Mouse (Mus musculus) liver, embryonic 15.5 days (tissue): ENCODE results near the gene Dnajc22. TPM values are rescaled to one million over a fixed set of nuclear protein-coding genes. Genes with fewer than 3 reads are reported as not detected.
"Not testable (repeated sequence)": the region's sequence is repeated elsewhere in the genome, so short reads cannot be mapped to it uniquely, and the experiment has no call there.

Experiments used
- ATAC-seq: fragments of 200-750 bp; cut with Nextera tagmentation; 2 replicates; pipeline ENCODE4 v1.8.0; 2017; ENCODE audit warnings: moderate number of reproducible peaks, mild to moderate bottlenecking, moderate library complexity; ENCODE audit not compliant: insufficient read depth
- H3K27ac ChIP-seq: fragments of 300-500 bp; sonication (generic); replicated peaks from 2 replicates; pipeline ENCODE4 v1.5.1; 2015; ENCODE audit warnings: mild to moderate bottlenecking, inconsistent platforms
- H3K27me3 ChIP-seq: fragments of 300-500 bp; sonication (generic); 2 replicates; pipeline ENCODE4 v1.6.1; 2015; ENCODE audit warnings: mild to moderate bottlenecking, inconsistent platforms
- H3K36me3 ChIP-seq: fragments of 300-500 bp; sonication (generic); replicated peaks from 2 replicates; pipeline ENCODE4 v1.6.1; 2015; ENCODE audit warnings: moderate library complexity, mild to moderate bottlenecking, inconsistent platforms
- H3K4me1 ChIP-seq: fragments of 300-500 bp; sonication (generic); replicated peaks from 2 replicates; pipeline ENCODE4 v1.6.1; 2015; ENCODE audit warnings: inconsistent platforms
- H3K4me2 ChIP-seq: fragments of 300-500 bp; sonication (generic); 2 replicates; pipeline ENCODE4 v1.6.1; 2015; ENCODE audit warnings: moderate library complexity, mild to moderate bottlenecking, inconsistent platforms
- H3K4me3 ChIP-seq: fragments of 300-500 bp; sonication (generic); replicated peaks from 2 replicates; pipeline ENCODE4 v1.5.1; 2015; ENCODE audit warnings: mild to moderate bottlenecking, inconsistent platforms
- H3K9ac ChIP-seq: fragments of 300-500 bp; sonication (generic); 2 replicates; pipeline ENCODE4 v1.6.1; 2015; ENCODE audit warnings: moderate library complexity, mild to moderate bottlenecking, inconsistent platforms
- H3K9me3 ChIP-seq: fragments of 300-500 bp; sonication (generic); replicated peaks from 2 replicates; pipeline ENCODE4 v1.6.1; 2016; ENCODE audit warnings: inconsistent platforms
- WGBS: fragments of 180-500 bp; shearing (Covaris S2); methylation state at CpG from one replicate; pipeline ENCODE4 v1.1.7; 2015; ENCODE audit warnings: mixed read lengths; ENCODE audit not compliant: insufficient replicate concordance; 5-methylcytosine and 5-hydroxymethylcytosine counted together
- polyA plus RNA-seq: library from polyadenylated mRNA; unstranded; fragments of >200 nt; fragmentation: Nextera tagmentation; extraction: Ambion mirVana; gene quantifications from 2 replicates; pipeline ENCODE4 v1.2.1, GENCODE M21; 2015

Gene Dnajc22
- polyA plus RNA-seq, 1 experiment from 2014 or later, result 18.1 TPM

GRCm38 (mm10) chr15:99074600-99075333 is 18.2 kb upstream of the Dnajc22 start:
- under 1% methylated on average over 44 of the region's 44 CpGs for WGBS
- H3K9ac ChIP-seq, result peak overlapping the region; percentile 86
- H3K27me3 ChIP-seq, result no peaks in the 10 kb centered on the region
- peak overlapping the region; percentile 86 for H3K4me3 ChIP-seq
- no peaks in the 10 kb centered on the region; the same call in 1 of the 2 replicates for H3K9me3 ChIP-seq
- peak overlapping the region; percentile 86 for H3K4me2 ChIP-seq
- H3K36me3 ChIP-seq, result peaks cover 27% of the 10 kb centered on the region
- ATAC-seq, result peak; percentile 90
- peaks cover 29% of the 10 kb centered on the region for H3K4me1 ChIP-seq
- H3K27ac ChIP-seq, result peak overlapping the region; percentile 94

DNA sequence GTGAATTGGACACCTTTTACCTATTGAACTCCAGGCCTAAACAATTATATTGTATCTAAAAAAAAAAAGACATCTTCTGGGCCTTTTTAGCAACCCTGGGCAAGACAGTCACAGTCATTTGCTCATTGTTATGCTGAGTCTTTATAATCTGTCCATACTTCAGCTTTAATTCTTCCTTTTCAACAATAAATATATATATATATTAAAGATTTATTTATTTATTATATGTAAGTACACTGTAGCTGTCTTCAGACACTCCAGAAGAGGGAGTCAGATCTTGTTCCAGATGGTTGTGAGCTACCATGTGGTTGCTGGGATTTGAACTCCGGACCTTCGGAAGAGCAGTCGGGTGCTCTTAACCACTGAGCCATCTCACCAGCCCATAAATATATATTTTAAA is 17.0 kb upstream of the Dnajc22 start:
- ATAC-seq, H3K27ac ChIP-seq, H3K9me3 ChIP-seq, H3K27me3 ChIP-seq: not testable (repeated sequence)
- Histone ChIP-seq H3K4me3 (peak overlapping the region; percentile 86), H3K36me3 (peaks cover 38% of the 10 kb centered on the region), H3K9ac (peak overlapping the region; percentile 86), H3K4me1 (peaks cover 29% of the 10 kb centered on the region), H3K4me2 (peak overlapping the region; percentile 86)
- WGBS, result 89% methylated on average over 3 of the region's 3 CpGs

DNA sequence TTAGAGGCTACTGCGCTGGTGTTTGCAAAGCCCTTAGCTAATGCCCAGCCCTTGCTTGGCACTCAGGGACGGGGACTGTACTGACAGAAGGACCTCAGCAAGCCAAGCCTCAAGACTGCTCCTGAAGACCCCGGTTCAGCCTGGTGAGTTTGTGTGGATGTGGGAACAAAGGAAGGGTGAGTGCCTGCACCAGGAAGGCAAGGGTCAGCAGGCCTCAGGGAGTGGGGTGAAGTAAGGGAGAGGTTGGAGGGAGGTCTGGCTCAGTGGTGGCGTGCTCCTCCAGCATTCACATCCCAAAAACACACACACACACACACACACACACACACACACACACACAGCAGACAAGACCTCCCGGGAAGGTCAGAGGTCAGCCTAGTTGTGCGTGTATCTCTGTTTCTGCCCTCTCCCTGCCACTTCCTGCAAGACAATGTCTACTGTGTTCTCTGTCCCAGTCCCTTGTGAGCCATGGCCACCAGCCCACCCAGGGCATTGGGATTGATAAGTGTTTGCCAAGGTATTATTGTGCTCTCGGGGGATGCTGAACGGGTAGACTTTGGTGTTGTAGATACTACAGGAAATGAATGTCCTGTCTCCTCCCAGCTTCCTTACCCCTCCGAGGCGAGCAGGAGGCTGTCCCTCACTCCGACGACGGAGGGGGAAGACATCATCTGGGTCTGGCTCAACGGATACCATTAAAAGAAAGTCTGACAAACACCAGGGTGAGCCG is 14.6 kb upstream of the Dnajc22 start:
- no peak overlapping the region for H3K4me2 ChIP-seq
- 75% methylated on average over 15 of the region's 15 CpGs for WGBS
- H3K36me3 ChIP-seq, result peaks cover 60% of the 10 kb centered on the region

DNA sequence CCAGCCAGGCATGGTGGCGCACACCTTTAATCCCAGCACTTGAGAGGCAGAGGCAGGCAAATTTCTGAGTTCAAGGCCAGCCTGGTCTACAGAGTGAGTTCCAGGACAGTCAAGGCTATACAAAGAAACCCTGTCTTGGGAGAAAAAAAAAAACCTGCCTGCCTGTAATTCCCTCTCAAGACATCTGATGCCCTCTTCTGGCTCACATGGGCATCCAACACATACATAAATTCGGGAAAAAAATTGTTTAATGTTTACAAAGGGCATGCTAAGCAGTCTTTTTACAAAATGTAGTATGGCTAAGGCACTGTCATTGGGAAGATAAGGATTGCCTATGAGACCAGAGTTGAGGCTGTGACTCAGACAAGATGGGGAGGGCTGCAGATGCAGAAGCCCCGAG is 13.2 kb upstream of the Dnajc22 start:
- Histone ChIP-seq H3K9ac (no peak overlapping the region), H3K4me3 (no peak overlapping the region), H3K9me3 (no peaks in the 10 kb centered on the region), H3K4me2 (no peak overlapping the region), H3K27me3 (peaks cover 18% of the 10 kb centered on the region), H3K36me3 (peaks cover 62% of the 10 kb centered on the region), H3K4me1 (peaks cover 37% of the 10 kb centered on the region), H3K27ac (no peak overlapping the region)
- 73% methylated on average over 3 of the region's 3 CpGs for WGBS
- ATAC-seq, result no peak

More for the DNA sequence above, 14.6 kb upstream of the Dnajc22 start:
- Histone ChIP-seq H3K4me3 (no peak overlapping the region), H3K9me3 (no peaks in the 10 kb centered on the region), H3K4me1 (peaks cover 33% of the 10 kb centered on the region), H3K9ac (no peak overlapping the region), H3K27ac (no peak overlapping the region), H3K27me3 (peaks cover 3% of the 10 kb centered on the region; the same call in 1 of the 2 replicates)
- ATAC-seq, result no peak

- peaks cover 52% of the 10 kb centered on the region for H3K36me3 ChIP-seq
These were observed 10.6 kb upstream of the Dnajc22 start for GRCm38 (mm10) chr15:99082322-99082721.

DNA sequence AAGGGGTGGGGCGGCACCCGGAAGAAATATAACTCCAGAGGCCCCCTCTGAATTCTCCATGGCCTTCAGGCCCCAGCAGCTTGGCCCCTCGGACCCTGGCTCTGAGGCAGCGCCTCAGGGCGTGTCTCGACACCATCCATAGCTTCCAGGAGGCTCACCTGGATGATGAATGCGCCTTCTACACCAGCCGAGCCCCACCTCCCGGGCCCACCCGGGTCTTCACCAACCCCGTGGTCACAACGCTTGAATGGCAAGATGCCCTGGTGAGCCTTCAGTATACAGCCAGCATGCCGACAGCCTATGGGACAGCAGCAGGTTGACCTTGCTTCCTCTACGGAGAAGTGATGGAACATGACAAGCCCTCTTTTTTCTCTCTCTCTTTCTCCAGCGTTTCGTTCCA is 10.1 kb upstream of the Dnajc22 start:
- Histone ChIP-seq H3K4me2 (no peak overlapping the region), H3K27me3 (peaks cover 48% of the 10 kb centered on the region), H3K9ac (no peak overlapping the region), H3K27ac (no peak overlapping the region), H3K4me3 (no peak overlapping the region), H3K9me3 (no peaks in the 10 kb centered on the region), H3K36me3 (peaks cover 47% of the 10 kb centered on the region), H3K4me1 (peaks cover 27% of the 10 kb centered on the region)
- WGBS, result 87% methylated on average over 16 of the region's 16 CpGs
- no peak for ATAC-seq

More at GRCm38 (mm10) chr15:99082322-99082721, 10.6 kb upstream of the Dnajc22 start:
- whole genome bisulfite sequencing, result 84% methylated on average over 12 of the region's 12 CpGs
- no peak overlapping the region for H3K4me3 ChIP-seq
- no peak for ATAC-seq
- H3K27ac ChIP-seq, result no peak overlapping the region
- peaks cover 43% of the 10 kb centered on the region for H3K27me3 ChIP-seq
- no peaks in the 10 kb centered on the region for H3K9me3 ChIP-seq
- H3K9ac ChIP-seq, result no peak overlapping the region
- no peak overlapping the region for H3K4me2 ChIP-seq
- H3K4me1 ChIP-seq, result peaks cover 22% of the 10 kb centered on the region

GRCm38 (mm10) chr15:99083258-99083657 is 9.7 kb upstream of the Dnajc22 start:
- Histone ChIP-seq H3K4me1 (peaks cover 31% of the 10 kb centered on the region), H3K9ac (no peak overlapping the region), H3K4me2 (no peak overlapping the region), H3K9me3 (no peaks in the 10 kb centered on the region), H3K27me3 (peaks cover 52% of the 10 kb centered on the region), H3K27ac (no peak overlapping the region), H3K36me3 (peaks cover 43% of the 10 kb centered on the region), H3K4me3 (no peak overlapping the region)
- no peak for ATAC-seq
- WGBS, result 62% methylated on average over 9 of the region's 9 CpGs

DNA sequence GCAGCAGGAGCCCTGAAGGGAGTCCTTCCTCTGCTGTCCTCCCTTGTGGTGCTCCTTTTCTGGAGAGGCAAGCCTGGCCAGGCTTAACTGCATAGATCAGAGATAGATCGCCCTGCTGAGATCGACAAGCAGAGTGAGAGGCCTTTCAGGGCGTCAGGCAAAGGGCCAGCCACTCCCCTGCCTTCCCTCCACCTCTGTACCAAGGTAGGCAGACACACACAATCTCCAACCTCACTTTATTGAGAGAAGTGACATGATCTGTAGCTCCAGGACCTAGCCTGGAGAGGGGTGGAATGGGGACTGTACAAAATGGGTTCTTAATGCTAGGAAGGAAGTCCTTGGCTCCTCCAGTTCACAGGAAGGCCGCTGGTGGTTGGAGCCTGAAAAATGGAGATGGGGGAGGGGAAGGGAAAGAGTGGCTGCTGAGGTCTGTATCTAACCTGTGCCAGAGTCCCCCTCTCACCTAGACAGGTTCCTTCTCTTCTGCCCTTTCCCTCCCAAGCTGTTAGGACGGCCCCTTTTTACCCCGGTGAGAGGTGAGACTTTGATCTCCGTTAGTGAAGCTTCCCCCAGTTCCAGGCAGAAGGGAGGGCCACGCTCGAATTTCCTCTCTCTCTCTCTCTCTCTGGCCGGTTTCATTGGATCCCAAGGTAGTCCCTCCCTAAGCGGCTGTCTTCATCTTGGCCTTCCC is 9.0 kb upstream of the Dnajc22 start:
- Histone ChIP-seq H3K27me3 (peaks cover 60% of the 10 kb centered on the region), H3K4me1 (peaks cover 35% of the 10 kb centered on the region), H3K9ac (no peak overlapping the region), H3K36me3 (peaks cover 35% of the 10 kb centered on the region), H3K9me3 (no peaks in the 10 kb centered on the region), H3K27ac (no peak overlapping the region), H3K4me2 (peak overlapping the region; percentile 44; the same call in 1 of the 2 replicates), H3K4me3 (no peak overlapping the region)
- no peak for ATAC-seq
- 7% methylated on average over 11 of the region's 11 CpGs for WGBS

DNA sequence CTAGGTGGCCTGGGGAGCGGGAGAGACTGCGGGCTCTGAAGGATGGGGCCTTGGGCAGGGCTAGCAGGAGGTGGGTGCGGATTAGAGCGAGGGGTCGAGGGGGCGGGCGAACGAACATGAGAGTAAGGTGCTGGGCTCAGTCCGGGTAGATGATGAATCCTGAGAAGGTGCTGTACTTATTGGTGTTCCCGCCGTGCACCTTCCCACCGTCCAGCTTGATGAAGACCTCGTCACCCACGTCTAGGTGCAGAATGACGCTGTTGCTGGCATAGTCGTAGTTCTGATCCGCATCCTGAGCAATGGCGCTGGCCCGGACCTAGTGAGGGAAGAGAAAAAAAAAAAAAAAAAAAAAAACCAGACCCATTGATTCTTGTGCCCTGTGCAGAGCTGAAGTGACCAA is 8.4 kb upstream of the Dnajc22 start:
- peak overlapping the region; percentile 44; the same call in 1 of the 2 replicates for H3K4me2 ChIP-seq
- no peaks in the 10 kb centered on the region for H3K9me3 ChIP-seq
- peaks cover 35% of the 10 kb centered on the region for H3K36me3 ChIP-seq
- no peak overlapping the region for H3K27ac ChIP-seq
- H3K4me1 ChIP-seq, result peaks cover 38% of the 10 kb centered on the region
- peaks cover 66% of the 10 kb centered on the region for H3K27me3 ChIP-seq
- 23% methylated on average over 19 of the region's 19 CpGs for WGBS
- H3K9ac ChIP-seq, result no peak overlapping the region
- ATAC-seq, result no peak
- no peak overlapping the region for H3K4me3 ChIP-seq

DNA sequence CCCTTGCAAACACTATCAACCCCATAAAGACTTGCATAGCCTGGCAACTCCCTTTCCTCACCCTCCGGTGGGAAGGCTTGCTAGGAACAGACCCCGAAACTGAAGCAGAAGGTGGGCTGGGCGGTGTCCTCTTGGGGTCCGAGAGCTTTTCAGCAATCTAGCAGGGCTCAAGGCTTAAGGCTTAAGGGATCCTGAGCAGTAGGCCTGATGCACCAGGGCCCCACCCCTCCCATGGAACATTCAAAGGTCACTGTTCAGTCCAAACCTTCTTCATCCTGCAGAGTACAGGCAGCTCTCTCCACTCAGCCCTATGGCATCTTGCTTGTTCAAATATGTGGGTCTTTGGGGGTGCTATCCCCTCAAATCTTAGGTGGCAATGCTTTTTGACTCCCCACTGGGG is 7.0 kb upstream of the Dnajc22 start:
- ATAC-seq, result no peak

More for the DNA sequence above, 7.0 kb upstream of the Dnajc22 start:
- Histone ChIP-seq H3K4me1 (peaks cover 38% of the 10 kb centered on the region), H3K36me3 (peaks cover 25% of the 10 kb centered on the region), H3K4me2 (no peak overlapping the region), H3K9ac (no peak overlapping the region), H3K27ac (no peak overlapping the region), H3K9me3 (no peaks in the 10 kb centered on the region), H3K4me3 (no peak overlapping the region), H3K27me3 (peaks cover 79% of the 10 kb centered on the region)
- WGBS, result 67% methylated on average over 4 of the region's 4 CpGs
